Mouse (Mus musculus): Measurements from ENCODE around the gene Bik. TPM values are rescaled to one million over a fixed set of nuclear protein-coding genes. Genes with fewer than 3 reads are reported as not detected.
A peak's percentile ranks its signal among the peaks of the same experiment; 100 is the strongest.

The Bik gene
- polyA plus RNA-seq, 1 experiment from 2014 or later = 1.3 TPM

DNA sequence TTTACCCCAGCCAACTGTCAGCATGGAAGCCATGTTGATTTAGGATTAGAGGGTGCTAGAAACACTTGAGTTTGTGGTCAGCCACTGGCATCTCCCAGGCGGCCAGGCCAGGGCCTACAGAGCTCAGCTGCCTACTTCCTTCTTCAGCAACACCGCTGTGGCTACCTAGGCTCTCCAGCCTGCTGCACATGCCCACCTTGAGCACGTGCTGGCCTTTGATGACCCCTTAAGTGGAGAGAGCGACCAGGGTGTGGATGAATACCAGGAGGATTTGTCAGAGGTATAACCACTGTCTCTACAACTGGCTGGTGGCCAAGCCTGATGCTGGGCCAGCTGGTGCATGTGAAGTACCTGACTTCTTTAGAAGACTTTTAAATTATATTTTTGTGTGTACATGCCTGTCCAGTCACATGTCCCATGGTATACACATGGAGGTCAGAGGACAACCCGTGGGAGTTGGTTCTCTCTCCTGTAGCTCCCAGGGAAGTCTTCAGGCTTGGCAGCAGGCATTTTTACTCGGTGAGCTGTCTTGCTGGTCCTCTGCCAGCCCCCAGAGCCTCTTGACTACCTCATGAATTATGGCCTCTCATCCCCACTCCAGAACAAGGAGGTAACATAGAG, 48.2 kb downstream of the Bik start:
- Histone ChIP-seq H3K36me3 (peaks cover 33% of the 10 kb centered on the region), H3K4me3 (no peak overlapping the region), H3K9ac (no peak overlapping the region), H3K9me3 (no peaks in the 10 kb centered on the region), H3K4me2 (no peak overlapping the region), H3K27me3 (no peaks in the 10 kb centered on the region), H3K27ac (replicated peaks) (no peak overlapping the region), H3K4me1 (replicated peaks) (no peaks in the 10 kb centered on the region)
- no peak for ATAC-seq (ENCODE audit: low FRiP score, low read depth)
- 85% methylated on average over 6 of the region's 6 CpGs for WGBS

DNA sequence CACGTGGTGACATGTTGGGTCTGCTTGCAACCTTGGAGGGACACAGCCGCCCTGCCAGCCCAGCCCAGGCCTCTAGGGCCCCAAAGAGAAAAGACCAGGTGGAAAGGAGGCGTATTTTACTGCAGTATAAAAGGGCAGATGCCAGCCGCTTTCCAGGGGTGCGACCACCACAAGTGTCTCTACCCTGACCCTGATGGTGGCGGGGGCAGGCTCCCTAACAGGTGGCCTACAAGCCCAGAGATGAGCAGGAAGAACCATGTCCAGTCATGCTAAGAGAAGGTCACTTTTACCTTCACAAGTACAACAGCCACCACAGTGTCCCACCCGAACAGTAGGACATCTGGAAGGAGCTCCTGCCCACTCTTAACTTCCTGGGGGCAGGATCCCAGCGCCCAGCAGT, 48.9 kb downstream of the Bik start:
- Histone ChIP-seq H3K4me2 (no peak overlapping the region), H3K9me3 (no peaks in the 10 kb centered on the region), H3K4me3 (no peak overlapping the region), H3K36me3 (peaks cover 40% of the 10 kb centered on the region), H3K4me1 (replicated peaks) (no peaks in the 10 kb centered on the region), H3K27me3 (no peaks in the 10 kb centered on the region), H3K27ac (replicated peaks) (no peak overlapping the region), H3K9ac (no peak overlapping the region)
- WGBS = 94% methylated on average over 8 of the region's 8 CpGs
- ATAC-seq (ENCODE audit: low FRiP score, low read depth) = no peak

DNA sequence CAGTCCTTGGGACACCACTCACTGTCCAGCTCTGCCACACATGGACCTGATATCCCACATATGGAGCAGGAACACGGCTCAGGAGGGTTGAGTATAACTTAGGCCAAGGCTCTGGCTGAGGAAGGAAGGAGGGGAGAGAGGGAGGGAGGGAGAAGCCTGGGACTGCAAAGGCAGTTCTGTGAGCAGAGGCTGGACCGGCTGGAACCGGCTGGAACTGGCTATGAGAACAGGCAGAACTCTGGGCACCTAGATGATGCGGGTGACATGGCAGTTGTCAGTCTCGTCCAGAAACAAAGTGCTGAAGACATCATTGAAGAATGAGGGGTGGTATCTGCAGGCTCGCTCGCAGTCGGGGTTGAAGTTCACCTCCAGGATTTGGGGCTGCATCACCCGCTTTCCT, 50.0 kb downstream of the Bik start:
- H3K4me3 ChIP-seq = no peak overlapping the region
- H3K9ac ChIP-seq = no peak overlapping the region
- no peak overlapping the region for H3K27ac ChIP-seq (replicated peaks)
- H3K4me1 ChIP-seq (replicated peaks) = no peaks in the 10 kb centered on the region
- H3K27me3 ChIP-seq = no peaks in the 10 kb centered on the region
- no peak for ATAC-seq (ENCODE audit: low FRiP score, low read depth)
- H3K4me2 ChIP-seq = no peak overlapping the region
- peaks cover 51% of the 10 kb centered on the region for H3K36me3 ChIP-seq
- no peaks in the 10 kb centered on the region for H3K9me3 ChIP-seq
- 94% methylated on average over 9 of the region's 9 CpGs for WGBS

DNA sequence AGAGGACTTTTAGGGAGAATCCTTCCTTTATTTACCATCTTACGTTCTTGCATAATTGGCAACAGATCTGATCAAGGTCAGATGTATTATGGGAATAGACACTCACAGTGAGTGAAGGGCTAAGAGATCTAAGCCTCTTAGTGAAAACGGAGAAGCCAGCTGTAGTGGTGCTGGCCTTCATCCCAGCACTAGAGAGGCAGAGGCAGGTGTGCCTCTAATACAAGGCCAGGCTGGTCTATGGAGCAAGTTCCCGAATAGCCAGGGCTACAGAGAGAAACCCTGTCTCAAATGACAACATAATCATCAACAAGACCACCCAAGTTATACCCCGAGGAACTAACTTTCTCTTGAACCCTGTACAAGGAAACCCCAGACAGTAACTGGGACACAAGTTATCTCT, 56.3 kb downstream of the Bik start:
- Histone ChIP-seq H3K9ac (no peak overlapping the region), H3K4me1 (replicated peaks) (no peaks in the 10 kb centered on the region), H3K27me3 (no peaks in the 10 kb centered on the region), H3K4me3 (no peak overlapping the region), H3K36me3 (peaks cover 79% of the 10 kb centered on the region), H3K4me2 (no peak overlapping the region), H3K27ac (replicated peaks) (no peak overlapping the region), H3K9me3 (no peaks in the 10 kb centered on the region)
- no peak for ATAC-seq (ENCODE audit: low FRiP score, low read depth)
- 89% methylated on average over 4 of the region's 4 CpGs for WGBS

- no peak for ATAC-seq (ENCODE audit: low FRiP score, low read depth)
- WGBS = 75% methylated on average over 8 of the region's 8 CpGs
- Histone ChIP-seq H3K4me2 (no peak overlapping the region), H3K27ac (replicated peaks) (no peak overlapping the region), H3K27me3 (no peaks in the 10 kb centered on the region), H3K9me3 (no peaks in the 10 kb centered on the region), H3K4me1 (replicated peaks) (no peaks in the 10 kb centered on the region), H3K4me3 (no peak overlapping the region), H3K36me3 (peaks cover 81% of the 10 kb centered on the region), H3K9ac (no peak overlapping the region)
Observed at GRCm38 (mm10) chr15:83583419-83584156, 56.9 kb downstream of the Bik start.

DNA sequence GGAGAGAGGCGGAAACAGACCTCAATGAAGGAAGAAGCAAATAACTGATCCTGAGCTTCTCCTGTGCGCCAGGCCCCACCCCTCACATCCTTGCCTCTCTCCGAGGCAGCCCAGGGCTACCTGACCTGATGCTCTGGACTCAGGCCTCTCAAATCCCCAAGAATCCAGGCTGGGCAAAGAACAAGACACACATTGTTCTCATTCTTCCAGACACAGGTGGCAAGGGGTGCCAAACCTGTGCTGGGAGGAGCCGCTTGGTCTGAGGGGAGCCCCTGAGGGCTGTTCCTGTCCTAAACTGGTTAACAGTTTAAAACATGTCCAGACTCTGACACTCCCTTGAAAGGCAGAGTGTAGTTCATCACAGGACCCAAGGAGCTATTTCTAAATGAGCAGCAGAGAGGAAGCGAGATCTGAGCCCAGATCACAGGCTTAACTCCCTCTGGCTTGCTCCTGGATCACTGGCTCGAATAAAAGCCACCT, 58.1 kb downstream of the Bik start:
- ATAC-seq (ENCODE audit: low FRiP score, low read depth) = no peak
- peaks cover 77% of the 10 kb centered on the region for H3K36me3 ChIP-seq
- 92% methylated on average over 6 of the region's 6 CpGs for WGBS

GRCm38 (mm10) chr15:83590841-83591240, 64.2 kb downstream of the Bik start:
- no peak for ATAC-seq (ENCODE audit: low FRiP score, low read depth)
- H3K27me3 ChIP-seq = no peaks in the 10 kb centered on the region
- WGBS = 89% methylated on average over 4 of the region's 4 CpGs
- no peak overlapping the region for H3K4me3 ChIP-seq
- H3K9ac ChIP-seq = no peak overlapping the region
- H3K4me1 ChIP-seq (replicated peaks) = peaks cover 28% of the 10 kb centered on the region
- peaks cover 26% of the 10 kb centered on the region for H3K36me3 ChIP-seq
- H3K9me3 ChIP-seq = no peaks in the 10 kb centered on the region
- H3K4me2 ChIP-seq = no peak overlapping the region
- no peak overlapping the region for H3K27ac ChIP-seq (replicated peaks)

More for the DNA sequence above, 58.1 kb downstream of the Bik start:
- Histone ChIP-seq H3K4me2 (no peak overlapping the region), H3K27ac (replicated peaks) (no peak overlapping the region), H3K4me3 (no peak overlapping the region), H3K9ac (no peak overlapping the region), H3K9me3 (no peaks in the 10 kb centered on the region), H3K27me3 (no peaks in the 10 kb centered on the region), H3K4me1 (replicated peaks) (no peaks in the 10 kb centered on the region)

GRCm38 (mm10) chr15:83591758-83592157, 65.1 kb downstream of the Bik start:
- WGBS = 88% methylated on average over 6 of the region's 6 CpGs
- Histone ChIP-seq H3K9ac (no peak overlapping the region), H3K36me3 (peaks cover 17% of the 10 kb centered on the region), H3K4me2 (no peak overlapping the region), H3K4me1 (replicated peaks) (peaks cover 28% of the 10 kb centered on the region), H3K27ac (replicated peaks) (no peak overlapping the region), H3K9me3 (no peaks in the 10 kb centered on the region), H3K4me3 (no peak overlapping the region), H3K27me3 (no peaks in the 10 kb centered on the region)
- no peak for ATAC-seq (ENCODE audit: low FRiP score, low read depth)

DNA sequence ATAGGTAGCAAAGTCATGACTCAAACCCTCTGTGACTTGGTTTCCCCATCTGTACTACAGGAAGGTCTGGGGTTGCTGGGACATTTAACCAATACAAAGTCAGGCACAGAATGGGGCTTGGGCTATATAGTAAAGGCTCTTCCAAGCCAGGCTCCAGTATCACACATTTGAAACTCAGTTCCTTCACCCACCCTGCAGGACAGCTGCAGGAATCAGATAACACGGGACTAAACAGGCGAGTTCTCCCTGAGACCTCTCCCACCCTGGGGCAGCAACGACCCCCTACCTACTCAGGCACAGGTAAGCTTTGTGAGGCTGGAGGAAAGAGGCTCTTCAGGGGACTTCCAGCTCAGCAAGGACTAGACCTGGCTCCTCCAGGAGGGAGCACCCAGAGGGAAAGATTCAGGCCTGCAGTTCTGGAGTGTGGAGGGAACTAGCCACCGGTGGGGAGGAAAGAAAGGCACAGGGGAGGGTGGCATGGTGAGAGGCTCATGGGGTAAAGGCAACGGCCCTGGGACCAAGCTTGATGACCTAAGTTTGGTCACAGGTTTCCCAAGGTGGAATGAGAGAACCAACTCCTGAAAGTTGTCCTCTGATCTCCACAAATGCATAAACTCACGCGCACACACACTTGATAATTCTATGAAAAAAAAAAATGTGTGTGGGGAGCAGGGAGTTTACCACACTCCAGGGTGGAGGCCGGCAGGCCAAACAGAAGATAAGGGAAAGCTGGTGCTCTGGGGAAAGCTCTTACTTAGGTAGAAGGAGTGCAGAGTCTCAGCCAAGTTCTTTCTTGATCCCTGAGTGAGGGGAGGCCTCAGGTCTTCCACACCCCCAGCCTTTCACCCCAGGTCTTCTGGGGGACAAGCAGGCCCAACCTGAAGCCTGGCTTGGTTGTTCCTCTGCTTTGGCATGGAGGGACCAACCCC, 65.9 kb downstream of the Bik start:
- 0 out of 2 replicates have a peak overlapping the region, but pooled peaks have one; percentile 65 for H3K4me3 ChIP-seq
- H3K36me3 ChIP-seq = peaks cover 9% of the 10 kb centered on the region
- no peak for ATAC-seq (ENCODE audit: low FRiP score, low read depth)
- peaks cover 28% of the 10 kb centered on the region for H3K4me1 ChIP-seq (replicated peaks)
- H3K27ac ChIP-seq (replicated peaks) = no peak overlapping the region
- no peaks in the 10 kb centered on the region for H3K9me3 ChIP-seq
- H3K4me2 ChIP-seq = peak overlapping the region; percentile 66
- H3K9ac ChIP-seq = no peak overlapping the region
- no peaks in the 10 kb centered on the region for H3K27me3 ChIP-seq
- 84% methylated on average over 8 of the region's 8 CpGs for WGBS

GRCm38 (mm10) chr15:83593189-83593585, 66.5 kb downstream of the Bik start:
- no peak for ATAC-seq (ENCODE audit: low FRiP score, low read depth)
- Histone ChIP-seq H3K4me1 (replicated peaks) (peaks cover 28% of the 10 kb centered on the region), H3K4me3 (peak overlapping the region; percentile 65)

GRCm38 (mm10) chr15:83593702-83594512, 67.2 kb downstream of the Bik start:
- Histone ChIP-seq H3K27me3 (no peaks in the 10 kb centered on the region), H3K36me3 (no peaks in the 10 kb centered on the region), H3K27ac (replicated peaks) (0 out of 2 replicates have a peak overlapping the region, but pooled peaks have one; percentile 78), H3K9ac (peak overlapping the region; percentile 69), H3K4me1 (replicated peaks) (peaks cover 28% of the 10 kb centered on the region), H3K4me3 (peak overlapping the region; percentile 65), H3K9me3 (no peaks in the 10 kb centered on the region), H3K4me2 (peak overlapping the region; percentile 66)
- peak; percentile 69 for ATAC-seq (ENCODE audit: low FRiP score, low read depth)
- 11% methylated on average over 19 of the region's 19 CpGs for WGBS

More at GRCm38 (mm10) chr15:83593189-83593585, 66.5 kb downstream of the Bik start:
- Histone ChIP-seq H3K36me3 (peaks cover 6% of the 10 kb centered on the region; the same call in 1 of the 2 replicates), H3K27ac (replicated peaks) (no peak overlapping the region), H3K9ac (0 out of 2 replicates have a peak overlapping the region, but pooled peaks have one; percentile 69), H3K27me3 (no peaks in the 10 kb centered on the region), H3K9me3 (no peaks in the 10 kb centered on the region), H3K4me2 (peak overlapping the region; percentile 66)

All from hindbrain, embryonic 15.5 days (tissue).